Mouse (Mus musculus): Measurements from ENCODE around the gene Mfsd2b.

DNA sequence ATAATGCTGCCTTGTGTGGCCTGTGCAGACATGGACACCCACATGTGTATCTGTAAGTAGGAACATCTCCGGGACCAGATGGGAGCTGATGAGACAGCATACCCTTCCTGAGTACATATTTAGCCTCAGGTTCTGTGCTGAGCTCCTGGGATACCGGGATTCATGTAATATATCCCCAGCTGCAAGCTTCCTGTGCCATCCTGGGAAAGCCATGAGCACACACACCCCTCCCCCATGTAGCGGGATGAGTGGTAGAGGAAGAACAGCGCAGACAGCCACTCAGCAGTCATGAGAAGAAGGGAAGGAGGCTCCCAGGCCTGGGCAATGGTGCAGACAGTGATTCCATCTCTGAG is 9.8 kb downstream of the Mfsd2b start:
- TF ChIP-seq GATA1 (IDR thresholded peaks at IDR 0.05; ENCODE audit: borderline replicate concordance, low read length), result no peak
- TF ChIP-seq FLI1 (IDR thresholded peaks at IDR 0.05; ENCODE audit: low read length), result no peak
